Mouse (Mus musculus) embryonic facial prominence, embryonic 13.5 days (tissue): ENCODE data around the gene Atxn7l1. TPM values are rescaled to one million over a fixed set of nuclear protein-coding genes. Genes with fewer than 3 reads are reported as not detected.

Experiments used
- ATAC-seq: fragments of 200-750 bp; cut with Nextera tagmentation; 2 replicates; pipeline ENCODE4 v1.8.0; 2017; ENCODE audit warnings: low read depth; ENCODE audit not compliant: insufficient number of reproducible peaks, insufficient read depth, low FRiP score, low TSS enrichment
- H3K27ac ChIP-seq: fragments of 300-500 bp; sonication (generic); 2 replicates; pipeline ENCODE4 v1.5.1; 2015; ENCODE audit warnings: moderate library complexity, mild to moderate bottlenecking, inconsistent platforms
- H3K27me3 ChIP-seq: fragments of 300-500 bp; sonication (generic); 2 replicates; pipeline ENCODE4 v1.6.1; 2015; ENCODE audit warnings: mild to moderate bottlenecking, inconsistent platforms
- H3K36me3 ChIP-seq: fragments of 300-500 bp; sonication (generic); 2 replicates; pipeline ENCODE4 v1.6.1; 2015; ENCODE audit warnings: mild to moderate bottlenecking, inconsistent platforms
- H3K4me1 ChIP-seq: fragments of 300-500 bp; sonication (generic); 2 replicates; pipeline ENCODE4 v1.6.1; 2015; ENCODE audit warnings: inconsistent platforms
- H3K4me2 ChIP-seq: fragments of 300-500 bp; sonication (generic); 2 replicates; pipeline ENCODE4 v1.6.1; 2015; ENCODE audit warnings: moderate library complexity, mild to moderate bottlenecking, inconsistent platforms
- H3K4me3 ChIP-seq: fragments of 300-500 bp; sonication (generic); 2 replicates; pipeline ENCODE4 v1.5.1; 2015; ENCODE audit warnings: mild to moderate bottlenecking, inconsistent platforms
- H3K9ac ChIP-seq: fragments of 300-500 bp; sonication (generic); 2 replicates; pipeline ENCODE4 v1.6.1; 2015; ENCODE audit warnings: mild to moderate bottlenecking, inconsistent platforms
- H3K9me3 ChIP-seq: fragments of 300-500 bp; sonication (generic); 2 replicates; pipeline ENCODE4 v1.6.1; 2016; ENCODE audit warnings: inconsistent platforms
- WGBS: fragments of 180-500 bp; shearing (Covaris S2); methylation state at CpG from one replicate; pipeline ENCODE4 v1.1.7; 2015; ENCODE audit warnings: mixed read lengths; 5-methylcytosine and 5-hydroxymethylcytosine counted together
- polyA plus RNA-seq: library from polyadenylated mRNA; unstranded; fragments of >200 nt; fragmentation: Nextera tagmentation; extraction: Ambion mirVana; gene quantifications from 2 replicates; pipeline ENCODE4 v1.2.1, GENCODE M21; 2015

Gene Atxn7l1
- polyA plus RNA-seq, 1 experiment from 2014 or later = 16.4 TPM

DNA sequence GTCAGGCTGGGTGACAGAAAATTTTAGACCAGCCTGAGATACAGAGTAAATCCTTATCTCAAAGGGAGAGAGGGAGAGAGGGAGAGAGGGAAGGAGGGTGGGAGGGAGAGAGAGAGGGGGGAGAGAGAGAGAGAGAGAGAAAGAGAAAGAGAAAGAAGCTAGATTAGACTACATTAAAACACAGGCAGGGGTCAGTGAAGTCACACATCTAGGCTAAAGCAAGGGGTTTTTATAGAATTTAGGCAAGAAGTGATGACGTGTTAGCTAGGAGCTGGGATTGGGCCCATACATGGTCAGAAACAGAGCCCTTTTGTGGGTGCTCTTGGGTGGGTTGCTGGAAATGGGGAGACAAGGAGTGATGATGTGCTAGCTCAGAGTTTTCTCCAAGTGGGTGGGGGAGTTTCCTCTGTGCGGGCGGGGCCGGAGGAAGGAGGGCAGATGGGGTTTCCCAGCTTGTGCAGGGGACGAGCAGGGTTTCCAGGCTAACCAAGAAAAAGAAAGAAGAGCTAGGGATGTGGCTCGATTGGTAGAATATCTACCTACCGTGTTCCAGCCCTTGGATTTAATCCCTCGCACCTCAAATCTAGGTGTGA is 136.9 kb downstream of the Atxn7l1 start:
- no peak for ATAC-seq

DNA sequence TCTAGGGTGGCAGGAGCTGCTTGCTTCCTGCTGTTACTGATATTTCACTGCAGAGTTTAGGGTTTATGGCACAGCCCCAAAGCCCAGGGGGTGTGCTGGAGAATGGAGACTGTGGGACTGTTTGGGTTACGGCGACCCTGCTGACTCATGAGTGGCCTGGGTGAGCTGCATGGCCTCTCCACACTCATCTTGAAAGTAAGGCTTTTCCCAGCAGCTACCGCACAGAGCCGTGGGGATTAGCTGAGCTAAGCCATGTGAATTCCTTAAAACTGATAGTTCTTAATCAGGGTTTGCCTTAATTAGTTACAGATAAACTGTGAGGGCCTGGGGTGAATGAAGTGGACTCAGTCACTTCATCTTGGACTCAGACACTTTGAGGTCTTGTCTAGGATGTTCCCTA is 137.9 kb downstream of the Atxn7l1 start:
- 27% methylated on average over 4 of the region's 4 CpGs for WGBS
- no peak for ATAC-seq
- Histone ChIP-seq H3K4me1 (peaks cover 36% of the 10 kb centered on the region), H3K27me3 (no peaks in the 10 kb centered on the region), H3K9ac (no peak overlapping the region), H3K36me3 (no peaks in the 10 kb centered on the region), H3K4me2 (no peak overlapping the region), H3K4me3 (no peak overlapping the region), H3K9me3 (no peaks in the 10 kb centered on the region), H3K27ac (no peak overlapping the region)

More for the DNA sequence above, 136.9 kb downstream of the Atxn7l1 start:
- Histone ChIP-seq H3K9ac (no peak overlapping the region), H3K4me3 (no peak overlapping the region), H3K27me3 (no peaks in the 10 kb centered on the region), H3K27ac (no peak overlapping the region), H3K4me2 (no peak overlapping the region), H3K9me3 (no peaks in the 10 kb centered on the region), H3K36me3 (no peaks in the 10 kb centered on the region), H3K4me1 (peaks cover 36% of the 10 kb centered on the region)
- 82% methylated on average over 8 of the region's 8 CpGs for WGBS

DNA sequence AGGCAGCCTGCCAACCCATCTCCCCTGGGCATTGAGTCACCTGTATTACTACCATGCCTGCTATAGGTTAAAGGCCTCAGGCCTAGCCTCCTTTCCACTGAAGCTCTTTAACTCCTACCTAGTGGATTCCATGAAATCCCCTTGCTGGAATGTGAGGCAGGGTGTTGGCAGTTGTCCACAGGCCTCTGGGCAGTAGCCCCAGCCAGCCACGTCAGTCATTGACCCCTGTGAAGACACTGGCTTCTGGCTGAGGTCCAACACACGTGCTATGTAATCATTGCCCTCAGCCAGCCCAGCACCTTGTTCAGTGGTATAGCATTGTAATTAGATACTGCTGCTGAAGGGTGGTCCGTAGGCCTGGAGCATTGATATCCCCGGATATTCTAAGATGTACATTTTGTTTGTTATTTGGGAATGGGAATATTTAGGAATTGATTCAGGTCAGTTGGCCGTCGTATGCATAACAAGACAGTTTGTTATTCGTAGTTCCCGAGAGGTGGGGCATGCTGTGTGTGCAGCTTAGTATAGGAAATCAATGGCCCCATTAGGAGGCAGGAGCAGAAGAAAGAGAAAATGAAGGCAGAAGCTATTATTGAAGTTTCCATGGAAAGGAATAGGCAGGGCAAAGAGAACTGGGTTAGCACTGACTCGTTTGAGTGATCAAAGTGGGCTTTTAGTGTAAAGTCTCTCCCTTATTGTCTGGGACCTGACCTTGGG is 138.6 kb downstream of the Atxn7l1 start:
- H3K4me1 ChIP-seq = peaks cover 36% of the 10 kb centered on the region
- no peaks in the 10 kb centered on the region for H3K36me3 ChIP-seq
- H3K9ac ChIP-seq = no peak overlapping the region
- no peak overlapping the region for H3K4me3 ChIP-seq
- ATAC-seq = no peak; the same call in 1 of the 2 replicates
- no peaks in the 10 kb centered on the region for H3K27me3 ChIP-seq
- H3K9me3 ChIP-seq = no peaks in the 10 kb centered on the region
- H3K27ac ChIP-seq = no peak overlapping the region
- no peak overlapping the region for H3K4me2 ChIP-seq
- WGBS = 55% methylated on average over 9 of the region's 9 CpGs

DNA sequence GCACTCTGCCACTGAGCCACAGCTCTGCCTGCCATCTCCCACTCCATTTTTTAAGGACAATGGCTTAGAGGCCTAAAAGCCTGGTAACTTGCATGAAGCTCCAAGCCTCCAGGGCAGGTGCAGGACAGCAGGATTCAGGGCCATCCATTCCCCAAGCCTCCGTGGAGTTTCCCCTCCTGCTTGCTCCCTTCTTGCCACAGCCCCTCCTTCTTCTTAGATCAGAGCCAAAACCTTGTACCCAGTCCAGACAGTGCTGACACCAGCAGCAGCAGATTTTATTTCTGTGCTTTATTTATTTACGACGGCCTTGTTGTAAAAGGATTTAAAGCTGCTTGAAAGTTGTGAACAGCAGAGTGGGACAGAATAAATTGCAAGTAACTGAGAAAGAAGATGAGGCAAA is 140.2 kb downstream of the Atxn7l1 start:
- WGBS = 55% methylated on average over 3 of the region's 3 CpGs
- Histone ChIP-seq H3K4me2 (no peak overlapping the region), H3K4me3 (no peak overlapping the region), H3K27me3 (no peaks in the 10 kb centered on the region), H3K9ac (no peak overlapping the region), H3K27ac (no peak overlapping the region), H3K4me1 (peaks cover 36% of the 10 kb centered on the region), H3K36me3 (no peaks in the 10 kb centered on the region), H3K9me3 (no peaks in the 10 kb centered on the region)
- ATAC-seq = no peak

DNA sequence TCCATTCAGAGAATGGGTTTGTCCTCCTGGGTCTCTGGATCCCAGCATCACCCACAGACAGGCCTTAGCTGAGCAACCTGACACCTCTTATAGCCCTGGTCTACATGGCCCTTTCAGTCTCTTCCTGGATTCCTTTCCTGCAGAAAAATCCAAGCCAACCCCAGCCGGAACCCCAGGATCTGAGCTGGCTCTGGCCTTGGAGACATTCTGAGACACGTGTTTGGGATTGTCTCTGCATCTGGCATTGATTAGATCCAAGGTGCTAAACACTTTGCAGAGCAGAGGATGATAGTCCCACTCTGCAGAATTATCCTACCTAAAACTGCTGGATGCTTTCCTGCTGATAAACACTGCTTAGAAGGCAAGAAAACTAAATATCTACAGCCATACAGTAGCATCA is 141.3 kb downstream of the Atxn7l1 start:
- no peak overlapping the region for H3K4me2 ChIP-seq
- no peaks in the 10 kb centered on the region for H3K9me3 ChIP-seq
- H3K9ac ChIP-seq = no peak overlapping the region
- ATAC-seq = no peak
- H3K36me3 ChIP-seq = no peaks in the 10 kb centered on the region
- no peak overlapping the region for H3K4me3 ChIP-seq
- WGBS = 18% methylated on average over 2 of the region's 2 CpGs
- H3K4me1 ChIP-seq = peaks cover 36% of the 10 kb centered on the region
- no peak overlapping the region for H3K27ac ChIP-seq
- H3K27me3 ChIP-seq = no peaks in the 10 kb centered on the region

DNA sequence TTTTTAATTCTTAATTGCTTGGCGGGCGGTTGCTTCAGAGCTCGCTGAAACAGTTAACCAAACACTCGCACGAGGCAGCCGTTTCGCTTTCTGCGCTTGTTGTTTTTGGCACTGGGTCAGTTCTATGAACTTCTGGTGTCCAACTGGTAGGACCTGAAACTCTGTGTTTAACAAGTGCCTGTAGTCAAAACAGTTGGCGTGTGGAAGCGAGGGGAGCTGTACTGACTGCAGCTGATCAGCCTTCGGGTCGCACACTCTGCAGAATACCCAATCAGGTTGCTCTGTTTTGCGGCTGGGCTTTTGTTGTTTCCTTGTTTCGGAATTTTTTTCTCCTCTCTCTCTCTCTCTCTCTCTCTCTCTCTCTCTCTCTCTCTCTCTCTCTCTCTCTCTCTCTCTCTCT is 154.6 kb downstream of the Atxn7l1 start:
- Histone ChIP-seq H3K9me3 (no peaks in the 10 kb centered on the region), H3K27ac (peak overlapping the region; percentile 83; the same call in 1 of the 2 replicates), H3K4me2 (peak overlapping the region; percentile 95), H3K4me1 (peaks cover 18% of the 10 kb centered on the region), H3K4me3 (peak overlapping the region; percentile 52), H3K9ac (peak overlapping the region; percentile 70; the same call in 1 of the 2 replicates), H3K27me3 (peaks cover 10% of the 10 kb centered on the region; the same call in 1 of the 2 replicates), H3K36me3 (no peaks in the 10 kb centered on the region)
- ATAC-seq = peak; percentile 79; the same call in 1 of the 2 replicates
- under 1% methylated on average over 14 of the region's 14 CpGs for WGBS

DNA sequence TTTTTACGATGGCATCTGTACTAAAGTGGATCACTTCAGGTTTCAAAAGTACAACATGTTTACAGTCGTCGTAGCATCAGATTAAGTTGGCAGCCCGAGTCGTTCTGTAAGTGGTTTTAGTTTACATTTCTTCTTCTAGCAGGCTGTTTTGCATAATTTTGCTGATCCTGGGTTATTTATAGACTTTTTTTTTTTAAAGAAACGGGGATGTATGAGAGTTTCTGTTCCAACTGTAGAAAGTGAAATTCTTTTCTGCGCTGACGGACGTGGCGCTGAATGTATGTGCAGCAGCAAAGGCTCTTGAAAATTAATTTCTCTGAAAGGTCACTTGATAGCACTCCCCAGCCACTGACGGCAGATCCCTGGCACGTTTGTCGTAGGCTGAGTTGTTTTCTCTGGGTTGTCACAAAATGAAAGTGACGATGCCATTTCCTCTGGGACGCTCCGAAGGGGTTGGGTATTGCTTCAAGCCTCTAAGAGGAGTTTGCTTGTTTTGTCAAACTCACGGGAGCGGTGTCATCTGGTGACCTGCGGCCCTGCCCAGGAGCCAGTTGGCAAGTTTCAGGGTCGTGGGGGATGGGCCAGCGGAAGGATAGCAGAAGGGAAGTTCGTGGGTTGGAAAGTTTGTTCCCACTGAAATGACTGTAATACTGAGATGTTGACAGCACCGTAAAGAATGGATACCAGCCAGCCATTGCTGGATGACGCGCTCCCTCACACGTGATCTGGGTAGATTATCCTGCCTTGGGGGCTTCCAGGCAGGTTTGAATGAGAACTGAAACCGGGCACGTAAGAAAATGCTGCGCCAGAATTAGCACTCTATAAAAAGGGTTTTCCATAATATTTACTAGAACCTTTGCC is 155.3 kb downstream of the Atxn7l1 start:
- Histone ChIP-seq H3K36me3 (no peaks in the 10 kb centered on the region), H3K9me3 (no peaks in the 10 kb centered on the region), H3K27me3 (peaks cover 10% of the 10 kb centered on the region; the same call in 1 of the 2 replicates), H3K27ac (peak overlapping the region; percentile 83), H3K4me3 (peak overlapping the region; percentile 52), H3K4me1 (peaks cover 18% of the 10 kb centered on the region), H3K9ac (peak overlapping the region; percentile 70), H3K4me2 (peak overlapping the region; percentile 95)
- ATAC-seq = no peak
- WGBS = under 1% methylated on average over 29 of the region's 29 CpGs

DNA sequence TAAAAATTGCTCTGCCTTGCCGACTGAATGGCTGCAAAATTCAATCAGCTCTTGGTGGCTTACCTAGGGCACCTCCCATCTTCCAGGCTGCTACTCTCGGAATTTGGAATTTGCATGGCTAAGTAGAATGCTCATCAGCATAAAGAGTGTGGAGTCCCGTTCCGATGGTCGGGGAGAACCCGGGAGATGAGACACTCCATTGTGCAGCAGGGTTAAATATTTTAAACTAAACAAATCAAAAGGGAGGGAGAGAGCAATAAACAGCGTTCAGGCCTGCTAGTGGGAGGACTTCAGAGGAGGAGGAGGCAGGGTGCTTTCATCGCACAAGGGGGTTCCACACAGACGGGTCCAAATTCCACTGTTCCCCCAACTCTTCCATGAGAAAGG is 155.9 kb downstream of the Atxn7l1 start:
- no peak for ATAC-seq

DNA sequence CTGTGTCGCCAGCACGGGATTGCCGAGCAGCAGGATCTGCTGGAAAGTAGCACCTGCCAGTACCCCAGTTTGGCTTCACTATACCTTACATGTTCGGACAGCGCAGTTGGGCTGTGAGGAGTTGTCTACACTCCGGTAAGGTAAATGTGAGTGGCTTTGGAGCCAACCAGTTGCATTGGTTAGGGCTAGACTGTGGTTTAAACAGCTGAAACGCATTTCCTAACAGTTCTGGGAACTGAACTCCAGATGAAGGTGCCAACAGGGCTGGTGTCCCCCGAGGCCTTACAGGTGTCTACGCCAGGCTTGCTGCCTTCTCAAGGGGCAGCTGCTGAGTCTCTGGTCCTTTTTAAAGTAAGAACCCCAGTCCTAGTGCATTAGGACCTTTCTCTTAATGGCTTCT is 157.6 kb downstream of the Atxn7l1 start:
- Histone ChIP-seq H3K27me3 (peaks cover 8% of the 10 kb centered on the region; the same call in 1 of the 2 replicates), H3K9me3 (no peaks in the 10 kb centered on the region), H3K4me1 (peaks cover 18% of the 10 kb centered on the region), H3K4me3 (no peak overlapping the region), H3K4me2 (no peak overlapping the region), H3K36me3 (no peaks in the 10 kb centered on the region), H3K9ac (no peak overlapping the region), H3K27ac (no peak overlapping the region)
- no peak for ATAC-seq
- 89% methylated on average over 9 of the region's 9 CpGs for WGBS

More for the DNA sequence above, 155.9 kb downstream of the Atxn7l1 start:
- H3K27ac ChIP-seq = peak overlapping the region; percentile 83; the same call in 1 of the 2 replicates
- peaks cover 10% of the 10 kb centered on the region; the same call in 1 of the 2 replicates for H3K27me3 ChIP-seq
- 1% methylated on average over 9 of the region's 9 CpGs for WGBS
- no peaks in the 10 kb centered on the region for H3K36me3 ChIP-seq
- H3K4me1 ChIP-seq = peaks cover 18% of the 10 kb centered on the region
- peak overlapping the region; percentile 70 for H3K9ac ChIP-seq
- no peaks in the 10 kb centered on the region for H3K9me3 ChIP-seq
- peak overlapping the region; percentile 95 for H3K4me2 ChIP-seq
- peak overlapping the region; percentile 52 for H3K4me3 ChIP-seq

DNA sequence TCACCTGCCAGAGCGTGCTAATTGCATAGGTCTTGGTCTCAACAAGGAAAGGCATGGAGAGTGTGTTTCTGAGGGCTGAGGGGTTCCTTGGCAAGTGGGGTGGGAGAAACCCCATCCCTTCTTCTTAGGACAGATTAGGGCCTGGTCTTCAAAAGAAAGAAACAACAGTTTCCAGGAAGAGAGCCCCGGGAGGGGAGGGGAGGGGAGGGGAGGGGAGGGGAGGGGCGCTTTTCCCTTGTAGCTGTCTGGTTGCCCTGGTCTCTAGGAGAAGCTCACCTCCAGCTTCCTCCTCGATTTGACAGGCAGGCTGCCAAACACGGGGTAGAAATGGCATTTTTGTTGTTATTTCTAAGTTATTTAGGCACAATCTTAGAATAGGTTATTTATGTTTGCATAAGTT is 159.0 kb downstream of the Atxn7l1 start:
- Histone ChIP-seq H3K4me3 (no peak overlapping the region), H3K9ac (no peak overlapping the region), H3K4me2 (no peak overlapping the region), H3K4me1 (peaks cover 17% of the 10 kb centered on the region), H3K27ac (no peak overlapping the region), H3K9me3 (no peaks in the 10 kb centered on the region), H3K27me3 (no peaks in the 10 kb centered on the region), H3K36me3 (no peaks in the 10 kb centered on the region)
- WGBS = 55% methylated on average over 4 of the region's 5 CpGs
- no peak for ATAC-seq

DNA sequence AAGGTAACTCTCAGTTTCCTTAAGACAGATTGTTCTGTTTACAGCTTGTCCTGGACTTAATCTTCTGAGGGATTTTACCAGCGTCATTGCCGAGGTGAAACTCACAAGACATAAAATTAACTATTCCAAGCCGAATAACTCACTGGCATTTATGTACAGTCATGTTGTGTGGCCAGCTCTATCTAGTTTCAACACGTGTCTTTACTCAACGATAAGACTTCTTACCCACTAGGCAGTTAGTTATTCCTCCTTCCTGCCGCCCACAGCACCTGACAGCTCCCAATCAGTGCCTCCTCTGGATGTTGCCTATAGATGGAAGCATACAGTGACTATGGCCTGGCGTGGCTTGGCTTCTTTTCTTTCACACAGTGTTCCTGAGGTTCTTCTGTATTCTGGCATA is 161.2 kb downstream of the Atxn7l1 start:
- 78% methylated on average over 7 of the region's 7 CpGs for WGBS
- H3K4me2 ChIP-seq = no peak overlapping the region
- H3K4me1 ChIP-seq = peaks cover 3% of the 10 kb centered on the region
- no peaks in the 10 kb centered on the region for H3K9me3 ChIP-seq
- no peak overlapping the region for H3K9ac ChIP-seq
- no peaks in the 10 kb centered on the region for H3K36me3 ChIP-seq
- no peaks in the 10 kb centered on the region for H3K27me3 ChIP-seq
- no peak overlapping the region for H3K27ac ChIP-seq
- ATAC-seq = no peak
- no peak overlapping the region for H3K4me3 ChIP-seq
